Mouse (Mus musculus) liver, adult 2 months (tissue): ENCODE results near the gene Sprr2e. TPM values are rescaled to one million over a fixed set of nuclear protein-coding genes. Genes with fewer than 3 reads are reported as not detected.

ENCODE experiments used
- DNase-seq: peaks from one replicate; pipeline ENCODE4 v3.0.0-alpha.2; 2011; ENCODE audit warnings: low read depth, low spot score; ENCODE audit errors: extremely low read depth
- H3K27ac ChIP-seq: fragments of 200-500 bp; replicated peaks from 2 replicates; pipeline ENCODE4 v1.5.1; 2012; ENCODE audit warnings: low read depth, mild to moderate bottlenecking, control low read depth, inconsistent platforms, low read length; ENCODE audit not compliant: insufficient read depth
- H3K27me3 ChIP-seq: fragments of 200-500 bp; 2 replicates; pipeline ENCODE4 v1.6.1; 2012; ENCODE audit warnings: mild to moderate bottlenecking, moderate library complexity, low read length, inconsistent platforms; ENCODE audit not compliant: control insufficient read depth, insufficient read depth
- H3K36me3 ChIP-seq: fragments of 200-500 bp; 2 replicates; pipeline ENCODE4 v1.6.1; 2012; ENCODE audit warnings: low read length, inconsistent platforms; ENCODE audit not compliant: control insufficient read depth, insufficient read depth
- H3K4me1 ChIP-seq: fragments of 200-500 bp; 2 replicates; pipeline ENCODE4 v1.6.1; 2011; ENCODE audit warnings: low read length; ENCODE audit not compliant: control insufficient read depth, insufficient read depth
- H3K4me3 ChIP-seq: fragments of 200-500 bp; 2 replicates; pipeline ENCODE4 v1.5.1; 2011; ENCODE audit warnings: low read depth, mild to moderate bottlenecking, control low read depth, low read length, moderate library complexity; ENCODE audit not compliant: insufficient read depth
- H3K79me2 ChIP-seq: fragments of 200-500 bp; 2 replicates; pipeline ENCODE4 v1.6.1; 2012; ENCODE audit warnings: inconsistent platforms, mild to moderate bottlenecking, low read length, moderate library complexity; ENCODE audit not compliant: control insufficient read depth, insufficient read depth
- H3K9ac ChIP-seq: fragments of 200-500 bp; 2 replicates; pipeline ENCODE4 v1.6.1; 2012; ENCODE audit warnings: low read depth, mild to moderate bottlenecking, control low read depth, inconsistent platforms, low read length
- CTCF ChIP-seq: fragments of 200-500 bp; IDR thresholded peaks from 2 replicates; pipeline ENCODE4 v1.5.1; 2011; ENCODE audit warnings: low read depth, low read length, control low read depth
- POLR2A ChIP-seq: fragments of 200-500 bp; IDR thresholded peaks from 2 replicates; pipeline ENCODE4 v1.6.1; 2011; ENCODE audit warnings: low read length, control low read depth; ENCODE audit not compliant: insufficient read depth; ENCODE audit errors: extremely low read depth
- WGBS: fragments of 180-500 bp; shearing (Covaris S2); methylation state at CpG from one replicate; pipeline ENCODE4 v1.1.7; 2018; 5-methylcytosine and 5-hydroxymethylcytosine counted together
- polyA plus RNA-seq: library from polyadenylated mRNA; depleted of rRNA; stranded (reverse); fragments of >200 nt; gene quantifications from 2 replicates; pipeline ENCODE4 v1.2.3, GENCODE M21; 2012; rRNA removed
- total RNA-seq: library from RNA; depleted of rRNA; stranded (reverse); fragments of >200 nt; gene quantifications from 2 replicates; pipeline ENCODE4 v1.2.3, GENCODE M21; 2014; rRNA removed

The Sprr2e gene
- total and polyA plus RNA-seq, 2 experiments, result not detected

DNA sequence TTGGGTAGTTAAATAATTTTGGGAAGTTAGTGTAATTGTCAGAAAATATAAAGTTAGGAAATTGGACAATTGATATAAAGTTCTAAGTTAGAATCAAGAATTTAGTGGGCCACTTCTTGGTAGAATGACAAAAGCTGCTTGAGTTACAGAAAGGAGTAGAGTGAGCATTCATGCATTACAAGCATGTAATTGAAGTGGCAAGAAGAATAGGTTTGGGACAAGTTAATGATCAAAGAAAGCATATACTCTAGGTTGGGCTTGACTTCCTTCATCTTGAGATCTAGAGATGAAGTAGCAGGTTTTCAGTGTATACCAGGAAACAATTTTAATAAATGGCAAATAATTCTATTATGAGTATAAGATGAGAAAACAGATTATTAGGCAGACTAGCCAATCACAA, 9.7 kb downstream of the Sprr2e start:
- H3K36me3 ChIP-seq, result no peaks in the 10 kb centered on the region
- H3K79me2 ChIP-seq, result no peaks in the 10 kb centered on the region
- no peaks in the 10 kb centered on the region for H3K4me1 ChIP-seq
- DNase-seq, result no peak
- no peak overlapping the region for H3K9ac ChIP-seq
- no peak overlapping the region for H3K27ac ChIP-seq
- TF ChIP-seq POLR2A (no peak), CTCF (no peak)
- no peak overlapping the region for H3K4me3 ChIP-seq
- no peaks in the 10 kb centered on the region for H3K27me3 ChIP-seq

DNA sequence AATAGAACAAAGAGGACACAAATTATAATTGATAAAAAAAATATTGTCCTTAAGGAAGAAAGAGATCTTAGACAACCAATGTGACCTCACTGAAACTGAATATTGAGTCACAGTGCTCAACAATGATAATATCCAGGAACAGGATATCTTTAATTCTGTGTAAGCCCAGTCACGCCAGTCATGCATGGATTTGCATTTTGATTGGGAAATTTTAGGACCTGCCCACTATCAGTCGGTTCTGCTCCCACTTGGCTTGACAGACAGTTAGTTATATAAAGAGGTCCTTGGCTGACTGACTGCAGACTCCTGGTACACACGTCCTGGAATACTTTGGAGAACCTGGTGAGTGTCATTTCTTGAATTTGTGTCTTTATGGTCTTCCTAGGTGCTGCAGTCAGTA, 12.9 kb downstream of the Sprr2e start, which contains the start of gene Sprr2f:
Gene Sprr2f, plus strand, starts transcription at position 301 of the 400 bp plus-strand sequence.
- H3K36me3 ChIP-seq, result no peaks in the 10 kb centered on the region
- WGBS, result 55% methylated on average over 3 of the region's 3 CpGs
- H3K27me3 ChIP-seq, result no peaks in the 10 kb centered on the region
- no peak for TF ChIP-seq CTCF
- TF ChIP-seq POLR2A, result no peak
- H3K79me2 ChIP-seq, result no peaks in the 10 kb centered on the region
- H3K9ac ChIP-seq, result no peak within 1 kb of the TSS
- H3K4me1 ChIP-seq, result no peaks in the 10 kb centered on the region
- no peak within 1 kb of the TSS for H3K4me3 ChIP-seq
- DNase-seq, result no peak
- no peak within 1 kb of the TSS for H3K27ac ChIP-seq

DNA sequence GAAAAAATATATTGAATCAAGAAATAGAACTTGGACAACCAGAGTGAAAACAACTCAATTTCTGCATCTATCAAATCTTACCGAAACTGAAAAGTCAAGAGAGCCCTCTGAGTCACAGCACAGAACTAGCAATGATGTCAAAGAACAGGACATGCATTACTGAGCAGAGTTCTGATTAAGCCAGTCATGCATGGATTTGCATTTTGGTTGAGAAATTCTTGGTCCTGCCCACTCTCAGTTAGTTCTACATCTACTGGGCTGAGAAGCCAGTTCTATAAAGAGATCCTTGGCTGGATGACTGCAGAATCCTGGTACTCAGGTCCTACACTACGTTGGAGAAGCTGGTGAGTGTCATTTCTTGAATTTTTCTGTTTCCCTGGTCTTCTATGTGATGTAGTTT, 21.7 kb downstream of the Sprr2e start:
- DNase-seq, result no peak
- 61% methylated on average over 2 of the region's 2 CpGs for WGBS
- no peak for TF ChIP-seq POLR2A
- TF ChIP-seq CTCF, result no peak

DNA sequence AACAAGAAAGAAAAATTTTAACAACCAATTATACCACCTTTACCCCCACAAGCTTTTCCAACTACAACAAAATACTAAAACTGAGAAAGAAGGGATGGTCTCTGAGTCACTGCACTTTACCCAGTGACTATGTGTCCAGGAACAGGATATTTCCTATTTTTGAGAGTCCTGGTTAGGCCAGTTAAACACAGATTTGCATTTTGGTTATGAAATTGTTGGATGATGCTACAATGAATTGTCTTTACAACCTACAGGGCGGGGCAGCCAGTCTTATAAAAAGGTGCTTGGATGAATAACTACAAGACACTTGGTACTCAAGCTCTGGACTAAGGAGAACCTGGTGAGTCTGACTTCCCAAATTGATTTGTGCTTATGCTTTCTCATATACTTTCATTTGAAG, 33.4 kb downstream of the Sprr2e start, which contains the start of gene Sprr2h:
Gene Sprr2h, plus strand, starts transcription at position 301 of the 400 bp plus-strand sequence.
- H3K9ac ChIP-seq, result no peak within 1 kb of the TSS
- DNase-seq, result no peak
- no peaks in the 10 kb centered on the region for H3K4me1 ChIP-seq
- no peaks in the 10 kb centered on the region for H3K27me3 ChIP-seq
- no peak within 1 kb of the TSS for H3K27ac ChIP-seq
- TF ChIP-seq POLR2A (no peak), CTCF (no peak)
- H3K36me3 ChIP-seq, result no peaks in the 10 kb centered on the region
- 81% methylated on average over 1 of the region's 1 CpGs for WGBS
- H3K4me3 ChIP-seq, result no peak within 1 kb of the TSS
- no peaks in the 10 kb centered on the region for H3K79me2 ChIP-seq

More for the DNA sequence above, 21.7 kb downstream of the Sprr2e start:
- Histone ChIP-seq H3K9ac (no peak overlapping the region), H3K27ac (no peak overlapping the region), H3K4me1 (no peaks in the 10 kb centered on the region), H3K4me3 (no peak overlapping the region), H3K36me3 (no peaks in the 10 kb centered on the region), H3K27me3 (no peaks in the 10 kb centered on the region), H3K79me2 (no peaks in the 10 kb centered on the region)

DNA sequence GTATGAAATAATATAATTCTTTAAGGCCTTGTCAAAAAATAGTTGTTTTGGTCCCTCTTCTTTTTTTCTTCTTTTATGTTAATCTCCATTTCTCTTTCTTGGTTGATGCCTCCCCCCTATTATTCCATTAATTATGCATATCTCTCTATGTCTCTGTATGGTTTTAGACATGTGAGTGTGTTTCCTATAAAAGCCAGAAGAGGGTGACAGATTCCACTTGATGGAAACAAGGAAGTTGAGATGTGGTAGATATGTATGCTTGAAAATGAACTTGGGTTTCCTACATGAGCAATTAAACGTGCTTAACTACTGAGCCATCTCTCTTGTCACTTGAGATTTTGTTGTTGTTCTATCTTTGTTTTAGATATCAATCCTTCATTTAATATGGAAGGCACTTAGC, 42.4 kb downstream of the Sprr2e start:
- no peak overlapping the region for H3K9ac ChIP-seq
- H3K27ac ChIP-seq, result no peak overlapping the region
- no peaks in the 10 kb centered on the region for H3K79me2 ChIP-seq
- no peak overlapping the region for H3K4me3 ChIP-seq
- DNase-seq, result peak; percentile 4
- 42% methylated on average over 1 of the region's 1 CpGs for WGBS
- no peaks in the 10 kb centered on the region for H3K27me3 ChIP-seq
- H3K36me3 ChIP-seq, result no peaks in the 10 kb centered on the region
- no peak for TF ChIP-seq CTCF
- no peak for TF ChIP-seq POLR2A
- no peaks in the 10 kb centered on the region for H3K4me1 ChIP-seq

Other genes with a start within 250 kb of the Sprr2e start
- gene Prr9, start 228.2 kb upstream of the Sprr2e start, total RNA-seq, result not detected in 2 replicates
- gene Prr9, start 228.2 kb upstream of the Sprr2e start, polyA plus RNA-seq, result not detected in 2 replicates
- not detected in 2 replicates for gene Lelp1, start 209.4 kb upstream of the Sprr2e start, total RNA-seq
- gene Lelp1, start 209.4 kb upstream of the Sprr2e start, polyA plus RNA-seq, result 0.15 TPM in 1 of 2 replicates, not detected in the other
- gene Sprr2a1, start 136.3 kb upstream of the Sprr2e start, total RNA-seq, result not detected in 2 replicates
- 0.06 TPM in 1 of 2 replicates, not detected in the other for gene Sprr2a1, start 136.3 kb upstream of the Sprr2e start, polyA plus RNA-seq
- 0.40 TPM in 1 of 2 replicates, not detected in the other for gene Sprr2a2, start 136.2 kb upstream of the Sprr2e start, total RNA-seq
- gene Sprr2a2, start 136.2 kb upstream of the Sprr2e start, polyA plus RNA-seq, result 6.9 and 12.2 TPM in 2 replicates
- gene Sprr2a3, start 66.7 kb upstream of the Sprr2e start, total RNA-seq, result not detected in 2 replicates
- 0.39 TPM in 1 of 2 replicates, not detected in the other for gene Sprr2a3, start 66.7 kb upstream of the Sprr2e start, polyA plus RNA-seq
- gene Sprr2b, start 35.5 kb upstream of the Sprr2e start, total RNA-seq, result not detected in 2 replicates
- gene Sprr2b, start 35.5 kb upstream of the Sprr2e start, polyA plus RNA-seq, result not detected in 2 replicates
- gene Sprr2d, start 13.0 kb upstream of the Sprr2e start, total RNA-seq, result not detected in 2 replicates
- not detected in 2 replicates for gene Sprr2d, start 13.0 kb upstream of the Sprr2e start, polyA plus RNA-seq
- not detected in 2 replicates for gene Sprr2f, start 13.0 kb downstream of the Sprr2e start, total RNA-seq
- not detected in 2 replicates for gene Sprr2f, start 13.0 kb downstream of the Sprr2e start, polyA plus RNA-seq
- not detected in 2 replicates for gene Sprr2h, start 33.5 kb downstream of the Sprr2e start, total RNA-seq
- gene Sprr2h, start 33.5 kb downstream of the Sprr2e start, polyA plus RNA-seq, result not detected in 2 replicates
- not detected in 2 replicates for gene Sprr2i, start 55.8 kb downstream of the Sprr2e start, total RNA-seq
- gene Sprr2i, start 55.8 kb downstream of the Sprr2e start, polyA plus RNA-seq, result not detected in 2 replicates
- gene Sprr2j-ps, start 65.9 kb downstream of the Sprr2e start, total RNA-seq, result not detected in 2 replicates
- gene Sprr2j-ps, start 65.9 kb downstream of the Sprr2e start, polyA plus RNA-seq, result not detected in 2 replicates
- gene Gm9774, start 77.3 kb downstream of the Sprr2e start, total RNA-seq, result 1.6 and 1.7 TPM in 2 replicates
- 4.2 and 5.0 TPM in 2 replicates for gene Gm9774, start 77.3 kb downstream of the Sprr2e start, polyA plus RNA-seq
- gene Sprr2k, start 80.4 kb downstream of the Sprr2e start, total RNA-seq, result not detected in 2 replicates
- not detected in 2 replicates for gene Sprr2k, start 80.4 kb downstream of the Sprr2e start, polyA plus RNA-seq
- gene Sprr1b, start 86.6 kb downstream of the Sprr2e start, total RNA-seq, result not detected in 2 replicates
- not detected in 2 replicates for gene Sprr1b, start 86.6 kb downstream of the Sprr2e start, polyA plus RNA-seq
- not detected in 2 replicates for gene Sprr3, start 106.6 kb downstream of the Sprr2e start, total RNA-seq
- gene Sprr3, start 106.6 kb downstream of the Sprr2e start, polyA plus RNA-seq, result not detected in 2 replicates
- not detected in 2 replicates for gene Sprr1a, start 133.8 kb downstream of the Sprr2e start, total RNA-seq
- gene Sprr1a, start 133.8 kb downstream of the Sprr2e start, polyA plus RNA-seq, result not detected in 2 replicates
- gene Sprr4, start 148.3 kb downstream of the Sprr2e start, total RNA-seq, result not detected in 2 replicates
- gene Sprr4, start 148.3 kb downstream of the Sprr2e start, polyA plus RNA-seq, result not detected in 2 replicates
- gene 2310046K23Rik, start 182.4 kb downstream of the Sprr2e start, total RNA-seq, result not detected in 2 replicates
- gene 2310046K23Rik, start 182.4 kb downstream of the Sprr2e start, polyA plus RNA-seq, result not detected in 2 replicates
- not detected in 2 replicates for gene Ivl, start 221.6 kb downstream of the Sprr2e start, total RNA-seq
- not detected in 2 replicates for gene Ivl, start 221.6 kb downstream of the Sprr2e start, polyA plus RNA-seq
- gene Smcp, start 236.9 kb downstream of the Sprr2e start, total RNA-seq, result not detected in 2 replicates
- 0.17 TPM in 1 of 2 replicates, not detected in the other for gene Smcp, start 236.9 kb downstream of the Sprr2e start, polyA plus RNA-seq